Mouse (Mus musculus) lung, postnatal 14 days (tissue): Measurements from ENCODE around the gene Hes7.

Experiments used
- DNase-seq: peaks from one replicate; pipeline ENCODE4 v3.0.0; 2021

Gene Hes7

DNA sequence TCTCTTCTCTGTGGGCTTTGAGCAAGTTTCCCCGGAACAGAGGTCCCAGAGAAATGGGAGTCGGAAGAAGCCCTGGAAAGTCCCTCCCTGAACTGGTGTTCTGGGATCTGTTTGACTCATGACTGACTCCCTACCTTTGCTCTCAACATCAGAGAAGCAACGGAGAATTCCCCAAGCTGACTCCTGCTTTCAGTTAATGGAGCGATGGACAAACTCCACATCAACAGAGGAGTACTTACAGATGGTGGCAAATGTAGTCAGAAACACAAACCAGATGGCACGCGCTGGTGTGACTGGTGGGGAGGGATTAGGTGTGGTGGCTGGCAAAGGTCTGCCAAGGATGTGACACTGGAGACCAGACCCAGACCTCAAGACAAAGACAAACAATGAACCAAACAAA, 30.8 kb downstream of the Hes7 start:
- DNase-seq: no peak

- no peak for DNase-seq
Observed at GRCm38 (mm10) chr11:69153831-69154230, 33.6 kb downstream of the Hes7 start.

- DNase-seq: no peak
Observed at GRCm38 (mm10) chr11:69155351-69155750, 35.1 kb downstream of the Hes7 start.

DNA sequence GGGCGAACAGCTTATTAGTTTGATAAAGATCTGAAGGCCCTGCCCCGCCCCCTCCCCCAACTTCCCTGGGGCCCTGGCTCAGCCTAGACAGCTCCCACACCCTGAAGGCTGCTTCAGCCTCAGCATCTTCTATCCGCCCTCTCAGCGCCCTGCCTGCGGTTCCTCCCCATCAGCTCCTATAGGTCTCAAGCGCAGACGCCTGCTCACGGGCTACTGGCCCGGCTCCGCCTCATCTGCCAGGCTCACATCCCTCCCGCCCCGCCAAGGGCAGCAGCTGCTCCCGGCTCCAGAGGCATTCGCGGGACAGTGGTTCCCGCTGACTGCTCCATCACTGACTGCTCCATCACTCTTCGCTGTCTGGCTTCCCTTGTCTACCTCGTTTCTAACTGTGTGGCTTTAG, 36.6 kb downstream of the Hes7 start, which contains the start of gene Alox12b:
Alox12b (plus strand) TSS at position 190 of the 400 bp plus-strand sequence.
- DNase-seq: no peak

DNA sequence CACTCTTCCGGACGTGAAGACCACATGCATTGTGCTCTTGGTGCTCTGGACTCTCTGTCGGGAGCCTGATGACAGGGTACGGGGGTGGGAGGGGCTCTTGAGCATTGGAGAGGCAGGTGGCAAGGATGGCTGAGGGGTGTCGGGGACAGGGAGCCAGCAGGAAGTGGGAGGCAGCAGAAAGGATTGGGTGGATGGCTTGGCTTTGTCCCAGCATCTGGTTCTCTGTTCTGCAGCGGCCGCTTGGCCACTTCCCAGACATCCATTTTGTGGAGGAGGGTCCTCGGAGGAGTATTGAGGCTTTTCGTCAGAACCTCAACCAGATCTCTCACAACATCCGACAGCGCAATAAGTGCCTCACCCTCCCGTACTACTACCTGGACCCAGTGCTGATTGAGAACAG, 49.1 kb downstream of the Hes7 start:
- no peak for DNase-seq

- DNase-seq: peak; percentile 70
Observed at GRCm38 (mm10) chr11:69171626-69172025, 51.4 kb downstream of the Hes7 start.

DNA sequence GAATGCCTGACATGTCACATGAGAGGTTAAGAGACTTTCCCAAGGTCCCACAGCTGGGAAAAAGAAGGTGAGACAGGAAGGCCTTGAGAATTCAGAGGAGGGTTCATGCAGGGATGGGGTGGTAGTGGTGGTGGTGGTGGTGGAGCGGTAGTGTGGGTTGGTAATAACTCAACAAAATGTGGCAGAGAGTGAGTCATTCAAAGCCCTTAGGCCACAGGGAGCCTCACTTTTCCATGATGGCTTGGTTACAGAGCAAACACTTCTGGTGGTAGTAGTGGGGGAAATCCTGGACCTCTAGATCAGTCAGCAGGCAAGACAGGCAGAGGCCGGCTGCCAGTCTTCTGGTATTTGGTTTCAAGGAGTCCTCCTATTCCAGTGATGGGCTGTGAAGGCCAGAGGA, 52.4 kb downstream of the Hes7 start:
- DNase-seq: no peak
